Mouse (Mus musculus) bone marrow macrophage, adult 2 months (primary cell): ENCODE results near the gene Tmcc1.

Experiments
- CTCF ChIP-seq: IDR thresholded peaks from 2 replicates; pipeline ENCODE4 v1.5.1; 2012; ENCODE audit warnings: low read depth, mild to moderate bottlenecking, low read length, moderate library complexity
- POLR2A ChIP-seq: IDR thresholded peaks from 2 replicates; pipeline ENCODE4 v1.6.1; 2012; ENCODE audit warnings: mild to moderate bottlenecking, low read depth, low read length, borderline replicate concordance

GRCm38 (mm10) chr6:116047896-116048295 lies 145.4 kb downstream of the Tmcc1 start:
- TF ChIP-seq CTCF (no peak), POLR2A (no peak)
